In genomic region chr2:19270709-19271120, GRCm38 (mm10) we compare ENCODE assay signal across 17 mouse cellular contexts.
DNase-seq lines count a peak whose midpoint lies in the region; ATAC-seq and TF ChIP-seq lines count a peak whose summit lies in the region.
"Had no signal": no experiment of that assay in that cellular context is flagged by ENCODE, and none has a peak within 500 bp of the region (broad histone marks: within the 10 kb centered on the region; RNA-seq: fewer than 3 reads in every experiment).

No protein-coding gene starts in this region.

- no peaks in the 10 kb centered on the region for H3K27me3 ChIP-seq in hindbrain, postnatal 0 days (ENCODE audit: insufficient read depth, low read length)
- H3K27me3 ChIP-seq in hindbrain, embryonic 14.5 days (ENCODE audit: control insufficient read depth, insufficient read depth, low read length) = no peaks in the 10 kb centered on the region; the same call in 1 of the 2 replicates
- H3K27me3 ChIP-seq in heart, embryonic 12.5 days (replicated peaks) = 0 out of 2 replicates have a peak, but pooled peaks cover 3% of the 10 kb centered on the region
- H3K27me3 ChIP-seq: neural tube, embryonic 12.5 days had no signal

- 48% methylated on average over 9 of the region's 9 CpGs for WGBS in hindbrain, postnatal 0 days
- 35% methylated on average over 9 of the region's 9 CpGs for WGBS in hindbrain, embryonic 14.5 days
- WGBS in heart, embryonic 12.5 days = 41% methylated on average over 9 of the region's 9 CpGs

- H3K36me3 ChIP-seq in hindbrain, postnatal 0 days (ENCODE audit: insufficient read depth, low read length) = no peaks in the 10 kb centered on the region
- no peaks in the 10 kb centered on the region for H3K36me3 ChIP-seq in hindbrain, embryonic 14.5 days (replicated peaks; ENCODE audit: control insufficient read depth, insufficient read depth)
- no peaks in the 10 kb centered on the region for H3K36me3 ChIP-seq in heart, embryonic 12.5 days
- H3K36me3 ChIP-seq: embryonic facial prominence, embryonic 12.5 days; limb, embryonic 15.5 days; neural tube, embryonic 12.5 days had no signal

- no peaks in the 10 kb centered on the region for H3K4me1 ChIP-seq in hindbrain, postnatal 0 days (ENCODE audit: insufficient read depth, low read length)
- 0 out of 2 replicates have a peak, but pooled peaks cover 2% of the 10 kb centered on the region for H3K4me1 ChIP-seq in hindbrain, embryonic 14.5 days (replicated peaks; ENCODE audit: control insufficient read depth, insufficient read depth, low read length)
- no peaks in the 10 kb centered on the region for H3K4me1 ChIP-seq in heart, embryonic 12.5 days (replicated peaks)
- H3K4me1 ChIP-seq: embryonic facial prominence, embryonic 12.5 days; limb, embryonic 15.5 days; neural tube, embryonic 12.5 days had no signal

- no peak for DNase-seq in hindbrain, postnatal 0 days (ENCODE audit: low spot score)
- no peak for DNase-seq in hindbrain, embryonic 14.5 days (ENCODE audit: low spot score)
- peak; percentile 14 for DNase-seq in kidney, adult 9 months
- DNase-seq in kidney, postnatal 36 days = peak; percentile 26 to 28
- no peak for DNase-seq in T-cell, adult 2 months (ENCODE audit: low spot score)
- DNase-seq: adrenal gland, postnatal 10 days; cerebellum, adult 18-20 months; forebrain, postnatal 0 days; gastrocnemius, adult 2 months; heart, adult 18-20 months; lung, adult 18-20 months; right cerebral cortex, postnatal 14 days had no signal

- no peak overlapping the region for H3K27ac ChIP-seq in hindbrain, postnatal 0 days
- no peak overlapping the region for H3K27ac ChIP-seq in hindbrain, embryonic 14.5 days
- no peak overlapping the region for H3K27ac ChIP-seq in heart, embryonic 12.5 days (ENCODE audit: poor library complexity, severe bottlenecking)
- H3K27ac ChIP-seq: embryonic facial prominence, embryonic 12.5 days; gastrocnemius, adult 2 months; limb, embryonic 15.5 days; neural tube, embryonic 12.5 days had no signal

- TF ChIP-seq CTCF in hindbrain, postnatal 0 days (IDR thresholded peaks at IDR 0.05; ENCODE audit: low read depth) = no peak

- no peak overlapping the region for H3K4me2 ChIP-seq in hindbrain, postnatal 0 days (ENCODE audit: low read depth, low read length)
- H3K4me2 ChIP-seq in hindbrain, embryonic 14.5 days (replicated peaks) = no peak overlapping the region
- no peak overlapping the region for H3K4me2 ChIP-seq in heart, embryonic 12.5 days
- H3K4me2 ChIP-seq: embryonic facial prominence, embryonic 12.5 days; limb, embryonic 15.5 days; neural tube, embryonic 12.5 days had no signal

- no peak overlapping the region for H3K9ac ChIP-seq in hindbrain, postnatal 0 days (replicated peaks; ENCODE audit: low read length)
- no peak overlapping the region for H3K9ac ChIP-seq in hindbrain, embryonic 14.5 days
- H3K9ac ChIP-seq in heart, embryonic 12.5 days = no peak overlapping the region
- H3K9ac ChIP-seq: embryonic facial prominence, embryonic 12.5 days; forebrain, postnatal 0 days; limb, embryonic 15.5 days; neural tube, embryonic 12.5 days had no signal

- H3K9me3 ChIP-seq in hindbrain, postnatal 0 days (ENCODE audit: low read length) = no peaks in the 10 kb centered on the region
- no peaks in the 10 kb centered on the region for H3K9me3 ChIP-seq in hindbrain, embryonic 14.5 days (ENCODE audit: control insufficient read depth, low read length)
- no peaks in the 10 kb centered on the region for H3K9me3 ChIP-seq in heart, embryonic 12.5 days (replicated peaks)
- H3K9me3 ChIP-seq: embryonic facial prominence, embryonic 12.5 days; limb, embryonic 15.5 days; neural tube, embryonic 12.5 days had no signal

- 0 out of 2 replicates have a peak, but pooled peaks have one; percentile 43 for ATAC-seq in hindbrain, postnatal 0 days
- no peak for ATAC-seq in hindbrain, embryonic 14.5 days (ENCODE audit: low FRiP score)
- ATAC-seq in CD4-positive, CD25-positive, alpha-beta regulatory T cell, adult 4 months = no peak
- no peak for ATAC-seq in heart, embryonic 12.5 days (ENCODE audit: insufficient number of reproducible peaks, low FRiP score)
- ATAC-seq: forebrain, postnatal 0 days had no signal

- H3K4me3 ChIP-seq in hindbrain, postnatal 0 days (ENCODE audit: low read length) = no peak overlapping the region
- no peak overlapping the region for H3K4me3 ChIP-seq in hindbrain, embryonic 14.5 days (replicated peaks; ENCODE audit: low read length)
- no peak overlapping the region for H3K4me3 ChIP-seq in heart, embryonic 12.5 days
- H3K4me3 ChIP-seq: embryonic facial prominence, embryonic 12.5 days; gastrocnemius, adult 2 months; limb, embryonic 15.5 days; neural tube, embryonic 12.5 days had no signal

Comparison
In these comparisons a context has a peak if more than half of its experiments do, and no peak if none do; other contexts are left out.
1. DNase-seq: peak in kidney, adult 9 months (single experiment) and kidney, postnatal 36 days (2 of 2); none in hindbrain, postnatal 0 days (single experiment), hindbrain, embryonic 14.5 days (single experiment) and T-cell, adult 2 months (single experiment).